Mouse (Mus musculus): ENCODE data around the gene Zc3h13.

- TF ChIP-seq POLR2A (IDR thresholded peaks at IDR 0.05; ENCODE audit: borderline replicate concordance, insufficient read depth, low read length), result no peak
- no peak for TF ChIP-seq CTCF (IDR thresholded peaks at IDR 0.05; ENCODE audit: borderline replicate concordance, insufficient read depth, low read depth, low read length)
Observed at GRCm38 (mm10) chr14:75369880-75370279, 85.7 kb downstream of the Zc3h13 start.

Data from cerebellum, adult 2 months (tissue).